Mouse (Mus musculus) induced T-regulatory cell, adult 2 months (primary cell): Measurements from ENCODE around the gene Oas1h.
"Not testable (repeated sequence)": the region's sequence is repeated elsewhere in the genome, so short reads cannot be mapped to it uniquely, and the experiment has no call there.

Source experiments
- DNase-seq: peaks from one replicate; pipeline ENCODE4 v3.0.0-alpha.2; 2012; ENCODE audit warnings: low read depth

The Oas1h gene

GRCm38 (mm10) chr5:120887413-120887812 is 26.2 kb downstream of the Oas1h start, which contains the start of gene Oas1g:
TSS of gene Oas1g (minus strand) at chr5:120887613.
- DNase-seq = not testable (repeated sequence)

DNA sequence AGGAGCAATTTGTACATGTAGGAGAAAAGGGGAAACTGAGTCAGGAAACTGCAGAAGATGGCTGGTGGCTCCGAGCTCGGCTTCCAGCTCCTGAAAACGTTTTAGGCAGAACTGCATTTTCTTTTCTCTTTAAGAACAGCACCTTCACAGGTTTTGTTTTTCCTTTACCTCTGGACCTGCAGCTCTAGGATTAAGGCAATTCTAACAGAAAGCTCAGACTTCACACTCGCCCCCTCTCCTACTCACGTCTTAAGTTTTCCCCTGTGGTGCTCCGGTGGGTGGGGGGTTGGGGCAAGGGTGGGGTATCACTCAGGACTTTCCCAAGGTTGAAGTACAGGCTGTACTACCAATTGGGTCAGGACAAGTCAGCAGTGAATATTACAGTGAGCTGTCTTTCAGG is 26.6 kb downstream of the Oas1h start:
- no peak for DNase-seq

DNA sequence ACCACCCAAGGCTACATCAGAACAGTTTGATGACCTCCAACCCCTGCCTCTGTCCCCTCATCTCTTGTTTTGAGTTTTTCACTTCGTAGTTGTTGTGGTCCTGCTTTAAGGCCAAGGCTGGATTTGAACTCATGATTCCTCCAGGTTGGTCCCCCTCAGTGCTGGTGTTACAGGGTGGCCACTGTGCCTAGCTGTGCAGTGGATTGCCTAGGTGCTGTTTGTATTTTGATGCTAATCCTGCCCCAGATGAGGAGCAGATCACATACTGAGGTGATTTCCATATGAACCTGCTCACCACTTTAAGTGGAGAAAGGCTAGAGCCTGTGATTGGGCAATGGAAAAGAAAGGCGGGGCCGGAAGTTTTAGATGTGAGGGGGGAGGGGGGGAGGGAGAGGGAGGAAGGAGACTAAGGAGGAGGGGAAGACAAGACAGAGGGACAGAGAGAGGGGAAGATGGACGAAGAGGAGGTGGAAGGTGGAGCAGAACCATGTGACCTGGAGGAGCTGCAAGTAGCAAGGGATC is 27.1 kb downstream of the Oas1h start:
- not testable (repeated sequence) for DNase-seq

- DNase-seq = no peak
These were observed 28.8 kb downstream of the Oas1h start for GRCm38 (mm10) chr5:120890026-120890425.

DNA sequence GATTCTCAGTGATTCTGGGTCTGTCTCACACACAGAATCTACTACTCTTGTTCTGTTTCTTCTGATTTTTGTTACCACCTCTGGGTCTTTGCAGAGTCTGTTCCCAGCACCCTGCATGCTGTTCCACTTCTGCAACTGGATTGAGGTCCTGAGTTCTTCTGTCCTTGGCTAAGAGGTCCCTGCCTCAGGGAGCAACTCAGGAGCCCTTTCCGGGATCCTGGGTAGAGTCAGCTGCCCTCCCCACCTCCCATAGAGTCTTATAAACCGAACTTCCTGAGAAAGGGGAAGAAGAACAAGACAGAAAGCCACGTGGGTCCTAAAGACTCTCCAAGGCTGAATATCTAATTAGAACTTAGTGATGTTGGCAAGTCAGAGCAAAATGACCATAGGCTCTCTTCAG is 29.8 kb downstream of the Oas1h start:
- no peak for DNase-seq

DNA sequence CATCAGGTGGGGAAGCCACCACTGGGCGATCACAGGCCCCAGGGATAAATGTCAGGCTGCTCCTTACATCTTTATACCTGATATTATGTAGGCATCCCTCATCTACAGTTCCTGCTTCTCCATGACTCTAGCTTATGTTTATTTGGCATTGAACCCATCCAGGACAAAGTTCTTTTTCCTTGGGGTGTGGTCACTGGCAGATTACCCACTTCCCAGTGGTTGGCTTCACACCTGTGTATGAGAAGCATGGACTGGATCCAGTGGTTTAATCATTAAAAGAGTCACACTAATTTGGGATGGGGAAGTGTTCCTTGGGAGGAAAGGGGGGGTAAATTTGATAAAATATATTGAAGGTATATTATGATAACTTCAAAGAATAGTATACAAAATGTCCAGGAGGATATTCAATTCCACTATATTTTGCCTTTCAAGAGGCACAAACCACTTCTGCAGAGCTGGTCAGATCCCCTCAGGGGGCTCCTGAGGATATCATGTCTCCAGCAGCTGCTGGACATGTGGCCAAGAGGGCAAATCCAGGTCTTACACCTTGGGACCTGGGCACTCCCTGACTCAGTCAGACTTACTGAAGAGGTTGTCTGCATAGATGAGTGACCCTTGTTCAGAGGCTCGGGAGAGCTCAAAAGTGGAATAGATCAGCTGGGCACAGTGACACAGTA is 30.5 kb downstream of the Oas1h start:
- not testable (repeated sequence) for DNase-seq

GRCm38 (mm10) chr5:120892243-120892660 is 31.0 kb downstream of the Oas1h start:
- no peak for DNase-seq

GRCm38 (mm10) chr5:120893866-120894265 is 32.6 kb downstream of the Oas1h start:
- DNase-seq = not testable (repeated sequence)

- not testable (repeated sequence) for DNase-seq
These were observed 33.5 kb downstream of the Oas1h start for GRCm38 (mm10) chr5:120894692-120895091.

GRCm38 (mm10) chr5:120895231-120895900 is 34.1 kb downstream of the Oas1h start:
- no peak for DNase-seq

- no peak for DNase-seq
These were observed 37.1 kb downstream of the Oas1h start for GRCm38 (mm10) chr5:120898307-120898706.

- no peak for DNase-seq
These were observed 37.5 kb downstream of the Oas1h start for GRCm38 (mm10) chr5:120898726-120899125.

DNA sequence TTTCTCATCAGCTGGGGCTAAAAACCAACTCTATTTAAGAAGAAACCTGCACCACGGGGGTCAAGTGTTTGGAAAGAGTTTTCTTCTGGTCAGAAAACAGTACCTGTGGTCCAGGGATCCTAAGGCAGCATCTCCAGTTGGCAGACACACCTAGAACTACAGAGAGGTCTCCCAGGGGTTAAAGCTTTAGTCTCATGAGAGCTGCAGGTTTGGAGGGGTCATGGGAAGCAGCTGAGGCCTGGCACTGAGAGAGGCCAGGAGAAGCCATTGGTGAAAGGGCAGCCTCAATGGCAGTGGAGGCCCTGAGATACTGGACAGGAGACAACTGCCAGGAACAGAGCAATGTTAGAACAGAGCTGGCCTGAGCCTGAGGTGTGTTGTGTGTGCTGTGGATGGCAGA is 39.4 kb downstream of the Oas1h start:
- no peak for DNase-seq

DNA sequence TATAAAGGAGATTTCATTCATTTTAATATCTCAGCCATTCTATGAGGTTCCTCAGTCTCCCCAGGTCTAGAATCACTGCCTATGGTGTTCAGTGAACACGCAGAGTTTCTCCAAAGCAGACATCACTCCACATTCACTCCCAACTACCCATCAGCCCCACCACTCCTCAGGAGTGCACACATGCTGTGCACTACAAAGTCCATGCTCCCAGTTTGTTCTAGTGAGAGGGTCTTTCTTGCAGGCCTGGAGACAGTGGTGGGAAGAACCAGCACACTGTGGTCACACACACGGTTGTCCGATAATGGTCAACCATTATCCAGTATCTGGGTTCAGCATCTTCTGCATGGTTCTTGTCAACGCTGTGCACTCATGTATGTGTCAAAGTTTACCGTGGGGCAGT is 40.8 kb downstream of the Oas1h start:
- no peak for DNase-seq

DNA sequence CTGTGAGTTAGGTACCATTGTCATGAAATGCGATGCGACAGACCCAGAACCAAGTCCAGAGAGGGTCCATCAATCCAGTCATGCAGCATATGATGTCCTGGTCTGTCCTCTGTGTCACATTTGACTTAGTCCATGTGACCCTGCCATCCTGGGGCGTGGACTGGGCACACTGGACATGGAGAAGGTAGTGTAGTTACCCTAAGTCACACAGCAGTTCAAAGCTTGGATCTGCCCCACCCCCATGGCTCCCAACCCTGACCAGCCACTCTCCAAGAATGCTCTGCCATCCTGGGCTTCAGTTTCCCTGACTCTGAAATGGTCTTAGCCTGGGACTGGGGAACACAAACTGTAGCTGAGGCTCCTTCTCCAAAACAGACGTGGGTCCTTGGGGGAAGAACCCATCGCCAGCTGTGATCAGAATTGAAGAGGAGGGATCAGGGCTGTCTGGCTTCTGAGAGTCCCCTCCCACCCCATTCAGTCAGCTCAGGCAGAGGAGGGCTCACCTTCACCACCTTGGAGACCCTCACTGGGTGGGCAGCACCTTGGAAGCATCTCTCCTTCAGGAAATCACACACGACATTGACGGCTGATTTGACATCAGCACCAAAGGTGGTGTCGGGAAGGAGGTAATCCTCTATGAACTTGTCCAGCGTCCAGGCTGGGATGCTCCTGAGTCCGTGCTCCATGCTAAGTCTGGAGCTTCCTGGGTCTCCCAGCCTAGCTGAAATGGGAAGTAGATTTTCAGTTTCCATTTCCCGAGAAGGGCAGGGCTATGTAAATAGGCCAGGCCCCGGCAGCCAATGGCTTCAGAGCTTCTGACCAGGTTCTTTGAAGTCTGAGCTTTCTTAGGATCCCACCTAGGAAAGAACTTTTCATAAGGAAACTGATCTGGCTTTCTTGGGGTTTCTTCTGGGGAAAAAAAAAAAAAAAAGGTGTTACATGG is 45.8 kb downstream of the Oas1h start, which contains the start of gene Oas1a:
Gene Oas1a (minus strand): TSS at position 731 of the 943 bp plus-strand sequence.
- DNase-seq = peak; percentile 48

DNA sequence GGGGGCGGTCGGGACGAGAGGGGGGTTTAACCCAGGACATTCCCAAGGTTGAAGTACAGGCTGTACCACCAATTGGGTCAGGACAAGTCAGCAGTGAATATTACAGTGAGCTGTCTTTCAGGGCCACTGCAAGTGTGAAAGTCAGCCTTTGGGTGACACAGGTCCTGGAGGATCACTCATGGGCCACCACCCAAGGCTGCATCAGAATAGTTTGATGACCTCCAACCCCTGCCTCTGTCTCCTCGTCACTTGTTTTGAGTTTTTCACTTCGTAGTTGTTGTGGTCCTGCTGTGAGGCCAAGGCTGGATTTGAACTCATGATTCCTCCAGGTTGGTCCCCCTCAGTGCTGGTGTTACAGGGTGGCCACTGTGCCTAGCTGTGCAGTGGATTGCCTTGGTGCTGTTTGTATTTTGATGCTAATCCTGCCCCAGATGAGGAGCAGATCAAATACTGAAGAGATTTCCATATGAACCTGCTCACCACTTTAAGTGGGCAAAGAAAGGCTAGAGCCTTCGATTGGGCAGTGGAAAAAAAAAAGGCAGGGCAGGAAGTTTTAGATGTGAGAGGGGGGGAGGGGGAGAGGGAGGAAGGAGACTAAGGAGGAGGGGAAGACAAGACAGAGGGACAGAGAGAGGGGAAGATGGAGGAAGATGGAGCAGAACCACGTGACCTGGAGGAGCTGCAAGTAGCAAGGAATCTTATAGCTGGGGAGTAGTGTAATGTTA is 47.1 kb downstream of the Oas1h start:
- no peak for DNase-seq

- DNase-seq = peak; percentile 12
These were observed 53.0 kb downstream of the Oas1h start, which contains the start of gene Oas1d for GRCm38 (mm10) chr5:120914204-120914603. TSS of gene Oas1d (plus strand) at chr5:120914536.

DNA sequence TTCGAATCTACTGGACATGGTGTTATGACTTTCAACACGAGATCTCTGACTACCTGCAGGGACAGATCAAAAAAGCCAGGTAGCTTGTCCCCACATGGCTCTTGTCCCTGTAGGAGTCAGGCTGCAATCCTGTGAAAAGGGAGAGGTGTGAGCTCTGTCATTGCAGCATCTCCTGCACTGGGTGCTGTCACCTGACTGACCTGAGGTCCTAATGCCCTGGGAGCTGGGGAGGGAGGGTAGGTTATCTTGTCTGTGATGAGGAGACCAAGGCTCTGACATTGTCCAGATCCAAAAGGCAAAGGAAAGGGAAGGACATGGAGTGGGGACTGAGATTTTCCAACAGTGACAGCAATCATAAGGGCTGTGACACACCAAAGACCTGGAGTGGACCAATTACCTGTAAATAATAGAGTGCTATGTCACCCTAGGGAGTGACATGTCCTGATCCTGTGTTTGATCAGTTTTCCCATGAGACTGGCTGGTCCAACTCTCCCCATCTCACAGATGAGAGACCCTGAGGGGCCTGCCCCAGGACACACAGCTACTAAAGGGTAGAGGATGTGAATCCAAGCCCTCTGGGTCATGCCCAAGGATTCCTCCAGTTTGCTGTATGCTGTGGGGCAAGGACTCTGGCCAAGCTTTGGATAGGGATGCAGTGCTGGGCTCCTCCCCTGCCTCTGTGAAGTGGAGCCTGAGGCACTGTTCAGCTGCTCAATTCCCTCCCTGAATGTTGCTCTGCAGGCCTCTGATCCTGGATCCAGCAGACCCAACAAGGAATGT is 58.1 kb downstream of the Oas1h start:
- DNase-seq = not testable (repeated sequence)

DNA sequence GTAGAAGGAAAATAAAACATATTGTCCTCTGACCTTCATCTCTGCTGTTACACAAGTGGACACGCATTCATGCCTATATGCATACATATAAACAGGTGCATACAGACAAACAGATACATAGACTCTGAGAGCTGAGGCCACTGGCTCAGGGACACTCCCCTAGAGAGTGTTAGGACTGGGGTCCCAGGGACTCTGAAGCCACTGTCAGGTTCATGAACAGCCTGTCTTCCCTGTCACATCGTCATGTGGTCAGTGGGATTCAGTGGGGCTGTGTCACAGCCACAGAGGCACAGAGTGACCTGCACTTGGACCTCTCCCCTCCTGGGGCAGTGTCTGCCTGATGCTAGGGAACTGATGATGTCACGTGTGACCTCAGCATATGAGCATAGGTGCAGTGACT is 59.1 kb downstream of the Oas1h start:
- DNase-seq = no peak
